Mouse (Mus musculus): Measurements from ENCODE around the gene Ugt2b35. TPM values are rescaled to one million over a fixed set of nuclear protein-coding genes. Genes with fewer than 3 reads are reported as not detected.
"Not testable (repeated sequence)": the region's sequence is repeated elsewhere in the genome, so short reads cannot be mapped to it uniquely, and the experiment has no call there.

Ugt2b35 gene
- not detected for polyA plus RNA-seq (2012; fragmentation: generic; extraction: Trizol)

DNA sequence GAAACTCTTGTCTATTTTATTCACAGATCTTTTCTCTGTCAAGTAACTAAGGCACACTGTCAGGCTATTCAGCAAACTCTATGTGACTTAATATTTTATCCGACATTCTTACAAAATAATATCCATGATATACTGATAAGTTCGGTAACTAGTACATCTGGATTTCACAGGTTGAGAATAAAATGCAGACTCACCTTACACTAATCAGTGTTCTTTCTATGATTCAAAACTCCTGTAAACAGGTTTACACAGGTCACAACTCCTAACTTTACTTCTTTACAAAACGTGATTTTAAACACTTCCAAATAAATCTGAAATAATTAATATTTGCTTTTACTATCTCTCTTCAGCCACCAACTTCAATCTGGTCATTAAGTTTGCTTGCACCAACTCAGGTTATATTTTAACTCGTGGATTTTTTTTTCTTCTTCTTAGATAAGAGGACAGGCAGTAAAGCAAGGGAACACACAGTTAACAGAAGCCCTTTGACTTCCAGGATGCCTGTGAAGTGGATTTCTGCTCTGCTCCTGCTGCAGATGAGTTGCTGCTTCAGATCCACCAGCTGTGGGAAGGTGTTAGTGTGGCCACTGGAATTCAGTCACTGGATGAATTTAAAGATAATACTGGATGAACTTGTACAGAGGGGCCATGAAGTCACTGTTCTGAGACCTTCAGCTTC, at the start of gene Ugt2b35:
Gene Ugt2b35, plus strand, starts transcription at position 466 of the 679 bp plus-strand sequence.
- Histone ChIP-seq H3K4me3 (no peak within 1 kb of the TSS), H3K27me3 (ENCODE audit: control insufficient read depth, insufficient read depth, insufficient read length) (no peaks in the 10 kb centered on the region), H3K36me3 (ENCODE audit: control insufficient read depth, insufficient read depth) (no peaks in the 10 kb centered on the region), H3K79me2 (ENCODE audit: control insufficient read depth, insufficient read depth) (no peaks in the 10 kb centered on the region), H3ac (ENCODE audit: control insufficient read depth, insufficient read length) (no peak within 1 kb of the TSS), H3K4me2 (ENCODE audit: low read depth) (no peak within 1 kb of the TSS)
- no peak for TF ChIP-seq MAX (IDR thresholded peaks at IDR 0.05; ENCODE audit: low read depth)
- no peak for TF ChIP-seq REST (IDR thresholded peaks at IDR 0.05; ENCODE audit: insufficient read depth, insufficient read length)
- no peak for TF ChIP-seq MYOD1 (IDR thresholded peaks at IDR 0.05; ENCODE audit: control insufficient read depth in 1 of 3, insufficient read length in 2 of 3, low read depth in 2 of 3)
- TF ChIP-seq E2F4 (IDR thresholded peaks at IDR 0.05; ENCODE audit: insufficient read depth), result no peak
- no peak for TF ChIP-seq TCF12 (IDR thresholded peaks at IDR 0.05; ENCODE audit: insufficient read depth, poor library complexity, severe bottlenecking)
- TF ChIP-seq SRF (IDR thresholded peaks at IDR 0.05; ENCODE audit: control insufficient read depth, insufficient read length, low read depth), result no peak
- TF ChIP-seq MYOG (IDR thresholded peaks at IDR 0.05; ENCODE audit: control insufficient read depth in 1 of 3, insufficient read depth in 1 of 3, insufficient read length in 2 of 3, low read depth in 2 of 3), result no peak
- TF ChIP-seq USF1 (IDR thresholded peaks at IDR 0.05; ENCODE audit: low read depth), result no peak
- TF ChIP-seq POLR2AphosphoS2 (IDR thresholded peaks at IDR 0.05; ENCODE audit: insufficient read length, low read depth), result no peak

DNA sequence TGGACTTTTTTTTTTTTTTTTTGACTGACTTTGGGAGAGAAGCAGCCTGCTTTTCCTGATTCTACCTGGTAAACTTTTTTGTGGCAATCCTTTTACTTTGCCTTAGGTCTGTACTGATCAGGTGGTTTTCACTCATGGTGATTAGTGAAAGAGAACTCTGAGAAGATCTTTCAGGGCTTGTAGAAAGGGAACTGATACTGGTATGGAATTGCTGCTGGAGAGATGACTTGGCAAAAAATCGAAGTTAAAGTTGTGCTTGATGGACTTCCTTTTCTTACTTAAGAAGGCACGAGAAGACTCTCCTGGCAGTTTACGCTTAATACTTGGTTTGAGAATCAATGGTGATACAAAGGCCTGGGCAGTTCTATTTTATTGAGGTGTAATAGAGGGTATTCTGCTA, 40.2 kb upstream of the Ugt2b35 start:
- H3K79me2 ChIP-seq (ENCODE audit: control insufficient read depth, insufficient read depth), result no peaks in the 10 kb centered on the region
- no peaks in the 10 kb centered on the region for H3K27me3 ChIP-seq (ENCODE audit: control insufficient read depth, insufficient read depth, insufficient read length)
- no peak overlapping the region for H3ac ChIP-seq (ENCODE audit: control insufficient read depth, insufficient read length)
- H3K36me3 ChIP-seq (ENCODE audit: control insufficient read depth, insufficient read depth), result no peaks in the 10 kb centered on the region
- no peak overlapping the region for H3K4me3 ChIP-seq
- H3K4me2 ChIP-seq (ENCODE audit: low read depth), result no peak overlapping the region
- TF ChIP-seq MYOD1 (IDR thresholded peaks at IDR 0.05; ENCODE audit: control insufficient read depth in 1 of 3, insufficient read length in 2 of 3, low read depth in 2 of 3), result no peak
- TF ChIP-seq MAX (IDR thresholded peaks at IDR 0.05; ENCODE audit: low read depth), result no peak
- TF ChIP-seq CEBPB (IDR thresholded peaks at IDR 0.05; ENCODE audit: insufficient read depth, poor library complexity, severe bottlenecking), result no peak
- no peak for TF ChIP-seq E2F4 (IDR thresholded peaks at IDR 0.05; ENCODE audit: insufficient read depth)
- no peak for TF ChIP-seq REST (IDR thresholded peaks at IDR 0.05; ENCODE audit: insufficient read depth, insufficient read length)
- no peak for TF ChIP-seq MYOG (IDR thresholded peaks at IDR 0.05; ENCODE audit: control insufficient read depth in 1 of 3, insufficient read depth in 1 of 3, insufficient read length in 2 of 3, low read depth in 2 of 3)
- no peak for TF ChIP-seq POLR2AphosphoS2 (IDR thresholded peaks at IDR 0.05; ENCODE audit: insufficient read length, low read depth)

DNA sequence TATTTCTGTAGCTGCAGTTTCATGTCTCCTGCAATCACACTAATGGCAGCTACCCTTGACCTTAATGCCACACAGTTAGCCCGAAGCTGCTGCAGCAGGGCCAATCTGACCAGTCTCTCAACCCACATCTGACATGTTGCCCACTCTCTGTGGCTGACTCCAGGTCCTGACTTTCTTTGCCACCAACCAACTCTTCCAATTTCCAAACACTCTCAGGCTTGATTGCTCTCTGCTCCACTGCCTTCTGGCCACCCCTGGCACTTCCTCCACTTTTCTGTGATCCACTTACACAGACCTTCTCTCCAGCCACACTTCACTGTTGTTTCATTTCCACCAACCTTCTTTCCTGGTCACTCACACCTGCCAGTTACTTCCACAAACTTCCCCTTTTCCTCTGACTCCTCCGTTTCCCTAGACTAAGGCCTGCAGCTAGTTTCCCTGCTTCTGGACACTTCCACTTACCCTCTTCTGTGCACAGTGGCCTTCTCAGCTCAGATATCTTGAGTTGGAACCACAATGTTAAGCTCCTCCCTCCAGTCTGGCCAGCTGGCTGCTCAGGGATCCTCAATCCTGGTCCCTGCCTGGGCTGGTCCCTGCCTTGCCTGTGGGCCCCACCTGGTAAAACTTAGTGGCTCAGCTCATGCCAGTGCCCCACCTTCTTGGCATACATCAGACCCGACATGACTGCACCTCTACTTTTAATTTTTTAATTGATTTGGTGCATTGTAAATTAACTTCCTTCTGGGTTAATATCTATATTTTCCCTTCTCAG, 38.9 kb upstream of the Ugt2b35 start:
- Histone ChIP-seq H3K4me2 (ENCODE audit: low read depth) (no peak overlapping the region), H3K27me3 (ENCODE audit: control insufficient read depth, insufficient read depth, insufficient read length) (no peaks in the 10 kb centered on the region), H3ac (ENCODE audit: control insufficient read depth, insufficient read length) (no peak overlapping the region), H3K4me3 (no peak overlapping the region), H3K36me3 (ENCODE audit: control insufficient read depth, insufficient read depth) (no peaks in the 10 kb centered on the region), H3K79me2 (ENCODE audit: control insufficient read depth, insufficient read depth) (no peaks in the 10 kb centered on the region)
- TF ChIP-seq REST (IDR thresholded peaks at IDR 0.05; ENCODE audit: insufficient read depth, insufficient read length), result no peak
- no peak for TF ChIP-seq TCF12 (IDR thresholded peaks at IDR 0.05; ENCODE audit: insufficient read depth, poor library complexity, severe bottlenecking)
- no peak for TF ChIP-seq POLR2A (IDR thresholded peaks at IDR 0.05; ENCODE audit: insufficient read length, low read depth)
- no peak for TF ChIP-seq SRF (IDR thresholded peaks at IDR 0.05; ENCODE audit: control insufficient read depth, insufficient read length, low read depth)
- TF ChIP-seq E2F4 (IDR thresholded peaks at IDR 0.05; ENCODE audit: insufficient read depth), result no peak
- TF ChIP-seq USF1 (IDR thresholded peaks at IDR 0.05; ENCODE audit: low read depth), result no peak

DNA sequence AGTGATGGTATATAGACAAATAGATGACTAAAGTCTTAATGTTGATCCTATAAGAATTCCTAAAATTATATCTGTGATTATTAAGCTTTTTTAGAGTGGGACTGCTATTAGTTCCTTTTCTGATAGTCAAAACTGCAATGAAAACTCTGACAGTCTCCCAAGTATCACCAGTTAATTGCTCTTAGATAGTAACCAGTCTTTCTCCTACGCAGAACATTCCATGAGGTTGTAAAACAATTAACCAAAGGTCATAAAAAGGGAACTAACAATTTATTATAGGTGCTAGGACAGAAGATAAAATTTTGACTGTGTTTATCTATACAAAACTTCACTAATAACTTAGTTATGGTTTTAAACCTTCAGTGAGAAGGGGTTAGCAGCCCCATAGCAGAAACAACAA, 37.8 kb upstream of the Ugt2b35 start:
- not testable (repeated sequence) for H3ac ChIP-seq (ENCODE audit: control insufficient read depth, insufficient read length); H3K27me3 ChIP-seq (ENCODE audit: control insufficient read depth, insufficient read depth, insufficient read length); H3K4me2 ChIP-seq (ENCODE audit: low read depth); H3K79me2 ChIP-seq (ENCODE audit: control insufficient read depth, insufficient read depth); H3K4me3 ChIP-seq; H3K36me3 ChIP-seq (ENCODE audit: control insufficient read depth, insufficient read depth)

DNA sequence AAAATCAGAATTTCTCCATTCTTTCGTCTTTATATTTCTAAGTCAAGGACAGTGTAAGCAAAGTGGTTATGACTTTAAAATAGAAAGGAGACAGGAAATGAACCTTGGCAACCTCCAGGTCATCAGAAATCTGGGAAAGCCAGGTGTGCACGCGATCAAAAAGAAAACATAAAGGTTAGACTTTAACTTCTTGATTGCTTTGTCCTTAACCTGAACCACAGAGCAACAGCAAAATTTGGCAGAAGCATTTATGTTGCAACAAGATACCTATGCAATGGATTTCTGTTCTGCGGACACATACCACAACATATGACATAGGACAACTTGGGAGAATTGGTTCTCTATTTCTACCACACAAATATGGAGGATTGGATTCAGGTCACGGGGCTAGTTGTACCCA, 33.4 kb upstream of the Ugt2b35 start:
- not testable (repeated sequence) for H3ac ChIP-seq (ENCODE audit: control insufficient read depth, insufficient read length); H3K4me2 ChIP-seq (ENCODE audit: low read depth); H3K79me2 ChIP-seq (ENCODE audit: control insufficient read depth, insufficient read depth); H3K27me3 ChIP-seq (ENCODE audit: control insufficient read depth, insufficient read depth, insufficient read length); H3K4me3 ChIP-seq; H3K36me3 ChIP-seq (ENCODE audit: control insufficient read depth, insufficient read depth)

DNA sequence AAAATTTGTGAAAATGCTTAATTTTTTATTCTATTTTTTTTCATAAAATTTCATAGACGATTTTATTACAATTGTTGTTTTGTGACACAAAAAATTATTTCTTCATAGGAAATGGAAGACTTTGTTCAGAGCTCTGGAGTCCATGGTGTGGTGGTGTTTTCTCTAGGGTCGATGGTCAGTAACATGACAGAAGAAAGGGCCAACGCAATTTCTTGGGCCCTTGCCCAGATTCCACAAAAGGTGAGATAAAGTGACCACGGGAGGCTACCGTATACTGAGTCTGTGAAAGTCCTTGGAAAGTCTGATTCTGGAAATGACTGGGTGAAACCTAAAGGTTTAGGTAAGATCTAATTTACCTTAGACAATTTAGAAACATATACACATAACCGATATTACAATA, 4.1 kb downstream of the Ugt2b35 start:
- H3K4me2 ChIP-seq (ENCODE audit: low read depth), result no peak overlapping the region
- TF ChIP-seq POLR2A (IDR thresholded peaks at IDR 0.05; ENCODE audit: insufficient read length, low read depth) (no peak), USF1 (IDR thresholded peaks at IDR 0.05; ENCODE audit: low read depth) (no peak), MYOG (IDR thresholded peaks at IDR 0.05; ENCODE audit: control insufficient read depth in 1 of 3, insufficient read depth in 1 of 3, insufficient read length in 2 of 3, low read depth in 2 of 3) (no peak)
- no peaks in the 10 kb centered on the region for H3K36me3 ChIP-seq (ENCODE audit: control insufficient read depth, insufficient read depth)
- no peaks in the 10 kb centered on the region for H3K79me2 ChIP-seq (ENCODE audit: control insufficient read depth, insufficient read depth)
- no peak overlapping the region for H3K4me3 ChIP-seq
- H3K27me3 ChIP-seq (ENCODE audit: control insufficient read depth, insufficient read depth, insufficient read length), result no peaks in the 10 kb centered on the region
- H3ac ChIP-seq (ENCODE audit: control insufficient read depth, insufficient read length), result no peak overlapping the region

Measured in myocyte (in vitro differentiated cells).